Mouse (Mus musculus) inflammation-experienced regulatory T-cells, adult 6 months (primary cell): Measurements from ENCODE around the gene Laptm5. TPM values are rescaled to one million over a fixed set of nuclear protein-coding genes. Genes with fewer than 3 reads are reported as not detected.

Source experiments
- polyA plus RNA-seq, 3 experiments: library from polyadenylated mRNA; unstranded; fragments of 100-300 nt; shearing (Covaris generic); gene quantifications; one replicate each; pipeline ENCODE4 v1.2.1; 2017

Gene Laptm5
- polyA plus RNA-seq, 3 experiments from 2014 or later: 1,760 to 2,043 (median 1,985) TPM

Other genes starting within 250 kb of the Laptm5 start
- gene Pum1, start 249.8 kb upstream of the Laptm5 start, polyA plus RNA-seq: 10 to 100 TPM; 56.7 to 91.1 (median 70.0) TPM
- gene Sdc3, start 120.6 kb upstream of the Laptm5 start, polyA plus RNA-seq: under 1 TPM; 0.36 to 0.78 (median 0.75) TPM
- gene Matn1, start 31.3 kb downstream of the Laptm5 start, polyA plus RNA-seq: not detected